Mouse (Mus musculus) cerebellum, adult 2 months (tissue): ENCODE data around the gene Vgll4.

Experiments
- CTCF ChIP-seq: fragments of 200-500 bp; IDR thresholded peaks from 2 replicates; pipeline ENCODE4 v1.5.1; 2011; ENCODE audit warnings: low read depth, mild to moderate bottlenecking, control low read depth, low read length, moderate library complexity, borderline replicate concordance; ENCODE audit not compliant: insufficient read depth
- POLR2A ChIP-seq: fragments of 200-500 bp; IDR thresholded peaks from 2 replicates; pipeline ENCODE4 v1.6.1; 2011; ENCODE audit warnings: low read length, control low read depth, borderline replicate concordance; ENCODE audit not compliant: insufficient read depth

DNA sequence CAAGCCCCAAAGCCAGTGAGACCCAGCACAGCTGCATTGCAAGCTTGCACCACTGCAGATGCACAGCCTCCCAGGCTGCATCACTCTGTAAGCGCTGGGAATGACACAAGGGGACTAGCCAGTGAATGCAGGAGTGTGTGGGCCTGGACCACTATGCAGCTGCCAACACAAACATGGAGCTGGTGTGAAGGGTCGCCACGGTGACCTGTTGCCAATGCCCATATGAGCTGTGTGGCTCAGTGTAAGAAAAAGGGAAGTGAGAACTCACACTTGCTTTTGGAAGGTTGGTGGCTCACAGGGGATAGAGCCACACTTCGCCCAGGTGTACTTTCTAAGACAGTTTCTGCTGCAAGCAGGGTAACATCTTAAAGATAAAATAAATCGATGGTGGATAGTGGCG lies 83.8 kb downstream of the Vgll4 start:
- TF ChIP-seq CTCF (no peak), POLR2A (no peak)
